Mouse (Mus musculus): ENCODE data around the gene Abhd17a. TPM values are rescaled to one million over a fixed set of nuclear protein-coding genes. Genes with fewer than 3 reads are reported as not detected.

The Abhd17a gene
- total RNA-seq, 2 experiments from 2014 or later = 62.4 to 64.3 TPM

GRCm38 (mm10) chr10:80577195-80578130, 12.7 kb downstream of the Abhd17a start, which contains the start of gene Klf16:
TSS of gene Klf16 (minus strand) at chr10:80577321.
- DNase-seq (ENCODE audit: low spot score) = peak; percentile 98

GRCm38 (mm10) chr10:80576351-80577194, 13.6 kb downstream of the Abhd17a start:
- DNase-seq (ENCODE audit: low spot score) = no peak

GRCm38 (mm10) chr10:80575925-80576324, 14.2 kb downstream of the Abhd17a start:
- DNase-seq (ENCODE audit: low spot score) = no peak

GRCm38 (mm10) chr10:80574896-80575295, 15.2 kb downstream of the Abhd17a start:
- DNase-seq (ENCODE audit: low spot score) = no peak

- no peak for DNase-seq (ENCODE audit: low spot score)
Measured at GRCm38 (mm10) chr10:80573944-80574343, 16.2 kb downstream of the Abhd17a start.

- no peak for DNase-seq (ENCODE audit: low spot score)
Measured at GRCm38 (mm10) chr10:80572477-80572876, 17.7 kb downstream of the Abhd17a start.

GRCm38 (mm10) chr10:80570871-80571836, 19.0 kb downstream of the Abhd17a start:
- no peak for DNase-seq (ENCODE audit: low spot score)

GRCm38 (mm10) chr10:80570419-80570818, 19.7 kb downstream of the Abhd17a start:
- no peak for DNase-seq (ENCODE audit: low spot score)

GRCm38 (mm10) chr10:80569664-80570066, 20.5 kb downstream of the Abhd17a start:
- DNase-seq (ENCODE audit: low spot score) = peak; percentile 73

GRCm38 (mm10) chr10:80568876-80569275, 21.3 kb downstream of the Abhd17a start:
- no peak for DNase-seq (ENCODE audit: low spot score)

DNA sequence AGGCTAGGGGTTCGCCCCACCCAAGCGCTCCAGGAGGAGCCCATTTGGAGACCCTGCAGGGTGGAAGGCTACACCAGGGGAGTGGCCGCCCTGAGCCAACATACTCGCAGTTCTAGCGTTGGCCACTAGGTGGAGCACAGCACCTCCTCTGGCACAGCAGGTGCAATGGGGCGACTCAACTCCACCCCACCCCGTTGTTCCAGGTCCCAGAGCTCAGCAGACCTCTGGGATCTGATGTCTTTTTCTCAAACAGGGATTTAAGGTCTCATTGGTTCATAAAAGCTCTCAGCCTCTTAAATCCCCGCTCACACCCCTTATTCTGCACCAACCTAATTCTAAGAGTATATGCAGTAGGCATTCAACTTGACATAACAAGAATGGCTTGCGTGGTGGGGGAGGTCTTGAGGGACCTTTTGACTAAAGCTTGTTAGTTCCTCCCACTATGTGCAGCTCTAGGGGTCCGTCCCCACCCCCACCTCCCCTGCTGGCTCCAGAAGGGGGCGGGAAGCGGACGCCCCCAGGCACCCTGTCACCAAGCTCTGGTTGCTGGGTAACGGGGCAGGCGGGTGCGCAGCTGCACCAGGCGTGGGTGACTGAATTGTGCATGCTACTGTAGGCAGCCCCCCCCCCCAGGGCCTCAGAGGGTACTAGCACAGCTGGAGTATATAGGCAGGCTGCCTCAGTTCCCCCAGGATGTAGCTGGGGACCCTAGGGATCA, 23.6 kb downstream of the Abhd17a start:
- DNase-seq (ENCODE audit: low spot score) = peak; percentile 89

- peak; percentile 92 for DNase-seq (ENCODE audit: low spot score)
Measured at GRCm38 (mm10) chr10:80561116-80561944, 28.8 kb downstream of the Abhd17a start, which contains the start of gene Rexo1. TSS of gene Rexo1 (minus strand) at chr10:80561560.

DNA sequence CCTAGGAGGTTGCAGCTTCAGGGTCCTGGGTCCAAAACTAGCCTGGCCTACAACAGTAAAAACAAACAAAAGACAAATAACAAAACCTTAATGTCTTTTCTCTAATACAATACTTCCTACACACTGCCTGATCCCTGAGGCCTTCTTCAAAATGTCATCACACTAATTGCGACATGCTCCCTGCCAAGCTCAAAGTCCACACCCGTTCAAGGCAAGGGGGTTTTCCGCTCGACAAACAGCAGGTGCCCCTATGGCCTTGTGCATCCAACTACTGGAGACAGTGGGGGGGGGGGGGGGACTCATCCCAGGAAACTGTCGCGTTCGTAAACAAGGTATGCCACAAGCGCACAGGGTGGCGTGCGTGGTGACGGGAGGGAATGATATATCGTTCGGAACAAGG, 29.5 kb downstream of the Abhd17a start:
- DNase-seq (ENCODE audit: low spot score) = no peak

DNA sequence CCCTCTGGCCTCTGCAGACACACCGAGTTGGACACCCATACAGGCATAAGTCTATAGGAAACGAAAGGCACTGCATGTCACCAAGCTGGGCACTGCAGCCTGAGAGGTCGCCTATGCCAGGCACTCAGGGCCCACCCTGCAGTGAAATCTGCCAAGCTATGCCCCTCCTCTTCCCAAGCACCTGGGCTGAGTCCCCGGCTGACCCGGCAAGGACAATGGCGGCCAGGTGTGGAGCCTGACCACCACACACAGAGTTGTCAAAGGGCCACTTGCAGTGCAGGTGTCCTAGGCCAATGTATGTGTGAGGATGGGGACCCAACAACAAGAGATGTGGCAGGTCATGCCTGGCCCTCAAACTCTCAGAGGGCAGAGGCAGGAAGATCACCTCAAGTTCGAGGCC, 30.7 kb downstream of the Abhd17a start:
- DNase-seq (ENCODE audit: low spot score) = no peak

DNA sequence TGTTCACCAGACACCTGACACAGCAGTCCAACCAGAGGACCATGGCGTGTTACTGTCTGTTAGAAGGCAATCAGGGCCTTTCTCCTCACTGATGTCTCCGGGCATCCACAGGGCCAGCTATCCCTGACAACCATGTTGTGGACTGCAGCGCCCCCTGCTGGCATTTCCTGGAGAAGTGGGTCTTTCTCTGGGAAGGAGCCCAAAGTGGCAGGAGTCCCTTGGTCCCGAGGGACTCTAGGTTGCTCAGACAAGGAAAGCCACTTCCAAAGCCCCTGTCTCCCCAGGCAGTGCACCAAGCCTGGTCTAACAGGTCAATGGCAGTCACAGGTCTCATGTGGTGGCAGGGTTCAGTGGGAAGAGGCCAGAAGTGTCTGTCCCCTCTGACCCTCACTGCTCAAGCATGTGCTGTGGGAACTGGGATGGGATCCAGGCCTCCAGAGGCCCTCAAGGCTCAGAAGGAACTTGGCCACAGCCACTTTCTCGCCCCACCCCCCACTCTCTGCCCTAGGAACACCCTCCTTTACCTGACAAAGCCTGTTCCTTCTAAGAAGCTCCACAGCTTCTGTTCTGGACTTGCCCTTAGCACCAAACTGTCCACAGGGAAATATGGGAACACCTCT, 32.7 kb downstream of the Abhd17a start:
- peak; percentile 75 for DNase-seq (ENCODE audit: low spot score)

- no peak for DNase-seq (ENCODE audit: low spot score)
Measured at GRCm38 (mm10) chr10:80553997-80554396, 36.1 kb downstream of the Abhd17a start.

- DNase-seq (ENCODE audit: low spot score) = no peak
Measured at GRCm38 (mm10) chr10:80553575-80553974, 36.6 kb downstream of the Abhd17a start.

DNA sequence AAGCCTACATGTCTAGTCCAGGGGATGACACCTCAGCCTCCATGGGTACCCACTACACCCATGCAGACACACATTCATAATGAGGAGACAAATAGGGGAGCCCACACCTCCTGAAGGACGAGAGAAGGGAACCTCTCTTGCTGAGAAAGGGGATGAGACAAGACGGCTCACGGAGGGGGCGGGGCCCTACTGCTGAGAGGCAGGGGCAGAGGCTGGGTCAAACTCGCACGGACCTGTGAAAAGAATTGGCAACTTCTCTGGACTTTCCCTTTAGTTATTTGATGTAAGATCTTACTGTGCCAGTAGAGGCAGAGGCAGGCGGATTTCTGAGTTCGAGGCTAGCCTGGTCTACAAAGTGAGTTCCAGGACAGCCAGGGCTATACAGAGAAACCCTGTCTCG, 37.8 kb downstream of the Abhd17a start:
- DNase-seq (ENCODE audit: low spot score) = no peak

GRCm38 (mm10) chr10:80549279-80549678, 40.9 kb downstream of the Abhd17a start:
- no peak for DNase-seq (ENCODE audit: low spot score)
